Mouse (Mus musculus) cerebellum, adult 2 months (tissue): ENCODE measurements at regions not wholly inside any gene's neighbourhood (a gene's known extent, or its start where the extent isn't known, plus 50 kb on each side); places are given as distances from the start of the nearest gene placed in this dataset.

Experiments
- CTCF ChIP-seq: fragments of 200-500 bp; IDR thresholded peaks from 2 replicates; pipeline ENCODE4 v1.5.1; 2011; ENCODE audit warnings: low read depth, mild to moderate bottlenecking, control low read depth, low read length, moderate library complexity, borderline replicate concordance; ENCODE audit not compliant: insufficient read depth
- POLR2A ChIP-seq: fragments of 200-500 bp; IDR thresholded peaks from 2 replicates; pipeline ENCODE4 v1.6.1; 2011; ENCODE audit warnings: low read length, control low read depth, borderline replicate concordance; ENCODE audit not compliant: insufficient read depth

GRCm38 (mm10) chrX:99556876-99557354 lies 85.8 kb upstream of the Pja1 start:
- no peak for TF ChIP-seq POLR2A
- no peak for TF ChIP-seq CTCF
